In genomic region chr7:28716590-28717281, GRCm38 (mm10) we compare ENCODE assay signal across 8 mouse cellular contexts. TPM values are rescaled to one million over a fixed set of nuclear protein-coding genes. Genes with fewer than 3 reads are reported as not detected.
DNase-seq lines count a peak whose midpoint lies in the region; ATAC-seq and TF ChIP-seq lines count a peak whose summit lies in the region.

Fbxo17 (plus strand) TSS chr7:28716804.

- no peaks in the 10 kb centered on the region for H3K27me3 ChIP-seq in intestine, embryonic 15.5 days (replicated peaks)
- no peaks in the 10 kb centered on the region for H3K27me3 ChIP-seq in lung, embryonic 16.5 days (ENCODE audit: control insufficient read depth, insufficient read depth, low read depth, low read length)

- TF ChIP-seq CTCF in cortical plate, adult 2 months (IDR thresholded peaks at IDR 0.05; ENCODE audit: extremely low read depth, insufficient read depth, low read length): no peak
- no peak for TF ChIP-seq CTCF in olfactory bulb, adult 2 months (IDR thresholded peaks at IDR 0.05; ENCODE audit: insufficient read depth, low read depth, low read length)

- H3K4me1 ChIP-seq in cortical plate, adult 2 months (ENCODE audit: control insufficient read depth, insufficient read depth, low read length): no peaks in the 10 kb centered on the region; the same call in none of the 2 replicates
- 0 out of 2 replicates have a peak, but pooled peaks cover 2% of the 10 kb centered on the region for H3K4me1 ChIP-seq in intestine, embryonic 15.5 days (replicated peaks)
- H3K4me1 ChIP-seq in lung, embryonic 16.5 days (replicated peaks; ENCODE audit: control insufficient read depth, insufficient read depth, low read length): peaks cover 5% of the 10 kb centered on the region; the same call in 1 of the 2 replicates
- peaks cover 4% of the 10 kb centered on the region; the same call in 1 of the 2 replicates for H3K4me1 ChIP-seq in olfactory bulb, adult 2 months (ENCODE audit: control insufficient read depth, insufficient read depth, low read length)

- no peaks in the 10 kb centered on the region for H3K9me3 ChIP-seq in intestine, embryonic 15.5 days
- no peaks in the 10 kb centered on the region for H3K9me3 ChIP-seq in lung, embryonic 16.5 days (ENCODE audit: control insufficient read depth, low read length)

- peak; percentile 36 for DNase-seq in right cerebral cortex, postnatal 4 days
- no peak for DNase-seq in right cerebral cortex, postnatal 25 days
- DNase-seq in frontal cortex, postnatal 25 days (ENCODE audit: low spot score in 2 of 2): no peak

- peak within 1 kb of the TSS; percentile 91 for H3K4me2 ChIP-seq in intestine, embryonic 15.5 days (replicated peaks)
- peak within 1 kb of the TSS; percentile 65 for H3K4me2 ChIP-seq in lung, embryonic 16.5 days (ENCODE audit: low read depth, low read length)

- H3K4me3 ChIP-seq in cortical plate, adult 2 months (ENCODE audit: insufficient read depth, low read length): peak within 1 kb of the TSS; percentile 31
- H3K4me3 ChIP-seq in intestine, embryonic 15.5 days (replicated peaks): peak within 1 kb of the TSS; percentile 51
- H3K4me3 ChIP-seq in lung, embryonic 16.5 days (ENCODE audit: low read length): peak within 1 kb of the TSS; percentile 67
- peak within 1 kb of the TSS; percentile 36 for H3K4me3 ChIP-seq in olfactory bulb, adult 2 months (ENCODE audit: insufficient read depth, low read depth, low read length)

- ATAC-seq in granulocyte monocyte progenitor cell, adult 5-6 weeks (replicated peaks; ENCODE audit: poor library complexity, severe bottlenecking): peak; percentile 93
- ATAC-seq in intestine, embryonic 15.5 days: peak; percentile 83
- ATAC-seq in lung, embryonic 16.5 days (ENCODE audit: low read depth): peak; percentile 86

- no peak for TF ChIP-seq POLR2A in cortical plate, adult 2 months (IDR thresholded peaks at IDR 0.05; ENCODE audit: extremely low read depth, insufficient read depth, low read length)
- TF ChIP-seq POLR2A in olfactory bulb, adult 2 months (IDR thresholded peaks at IDR 0.05; ENCODE audit: insufficient read depth, low read depth, low read length): no peak

- no peaks in the 10 kb centered on the region for H3K36me3 ChIP-seq in intestine, embryonic 15.5 days
- H3K36me3 ChIP-seq in lung, embryonic 16.5 days (ENCODE audit: control insufficient read depth, insufficient read depth, low read length): no peaks in the 10 kb centered on the region

- WGBS in intestine, embryonic 15.5 days: 5% methylated on average over 36 of the region's 36 CpGs
- WGBS in lung, embryonic 16.5 days: under 1% methylated on average over 34 of the region's 36 CpGs
- 6% methylated on average over 36 of the region's 36 CpGs for WGBS in olfactory bulb, adult 2 months

- no peak within 1 kb of the TSS for H3K27ac ChIP-seq in cortical plate, adult 2 months (ENCODE audit: insufficient read depth, low read length)
- H3K27ac ChIP-seq in intestine, embryonic 15.5 days: no peak within 1 kb of the TSS
- peak within 1 kb of the TSS; percentile 64 for H3K27ac ChIP-seq in lung, embryonic 16.5 days (ENCODE audit: low read length)
- H3K27ac ChIP-seq in olfactory bulb, adult 2 months (ENCODE audit: insufficient read depth, low read depth, low read length): no peak within 1 kb of the TSS

- peak within 1 kb of the TSS; percentile 58 for H3K9ac ChIP-seq in intestine, embryonic 15.5 days
- H3K9ac ChIP-seq in lung, embryonic 16.5 days (ENCODE audit: low read length): peak within 1 kb of the TSS; percentile 79

RNA-seq across cellular contexts. Expression of gene Fbxo17, which starts in this region (rescaled TPM):
- polyA plus RNA-seq in cortical plate, adult 2 months (2012; rRNA removed): 3.0 and 3.4 TPM in 2 replicates
- total RNA-seq in granulocyte monocyte progenitor cell, adult 5-6 weeks (2014; fragmentation: Nextera tagmentation): 1.3 and 3.3 TPM in 2 replicates
- 1.3 and 2.1 TPM in 2 replicates for total RNA-seq in granulocyte monocyte progenitor cell, adult 5-6 weeks (2017)
- 6.6 and 6.7 TPM in 2 replicates for polyA plus RNA-seq in intestine, embryonic 15.5 days (2015; fragmentation: Nextera tagmentation; extraction: Ambion mirVana)
- polyA plus RNA-seq in lung, embryonic 16.5 days (2015; fragmentation: Nextera tagmentation; extraction: Ambion mirVana): 13.9 and 15.8 TPM in 2 replicates
- not detected in 2 replicates for polyA plus RNA-seq in olfactory bulb, adult 2 months (2012; ENCODE audit: insufficient read depth, insufficient read length, low replicate concordance, missing spikeins)
